Mouse (Mus musculus) CH12.LX (cell line): Measurements from ENCODE around the gene 1700067K01Rik. TPM values are rescaled to one million over a fixed set of nuclear protein-coding genes. Genes with fewer than 3 reads are reported as not detected.

Source experiments
- DNase-seq: peaks from one replicate; pipeline ENCODE4 v3.0.0-alpha.2; 2013; ENCODE audit errors: extremely low read depth
- H3K27ac ChIP-seq: 2 replicates; pipeline ENCODE4 v1.5.1; 2012; ENCODE audit warnings: low read depth, mild to moderate bottlenecking, control low read depth, moderate library complexity; ENCODE audit not compliant: insufficient read depth
- H3K27me3 ChIP-seq: replicated peaks from 2 replicates; pipeline ENCODE3; 2012; ENCODE audit warnings: inconsistent platforms
- H3K36me3 ChIP-seq, 2 experiments: replicated peaks in 1 of 2; 2 replicates each; pipeline versions ENCODE3 to v1.6.1; 2012; ENCODE audit warnings: inconsistent platforms in 1 of 2, low read length in 1 of 2, mild to moderate bottlenecking in 1 of 2, mixed read lengths in 1 of 2, moderate library complexity in 1 of 2; ENCODE audit not compliant: control insufficient read depth in 1 of 2, insufficient read depth in 1 of 2
- H3K4me1 ChIP-seq, 2 experiments: 2 replicates each; pipeline ENCODE4 v1.6.1; 2012; ENCODE audit warnings: inconsistent platforms in 1 of 2, moderate library complexity in 1 of 2; ENCODE audit not compliant: insufficient read depth in 2 of 2, control insufficient read depth in 1 of 2
- H3K4me2 ChIP-seq: 2 replicates; pipeline ENCODE4 v1.6.1; 2012; ENCODE audit warnings: low read depth, mild to moderate bottlenecking, control low read depth; ENCODE audit not compliant: poor library complexity, insufficient read depth, severe bottlenecking
- H3K4me3 ChIP-seq, 3 experiments: fragments of 150-350 bp in 1 of 3; sonication (generic) in 1 of 3; replicated peaks in 1 of 3; 2 replicates each; pipeline versions ENCODE3 to v1.5.1; 2011 to 2012; ENCODE audit warnings: low read depth in 2 of 3, low read length in 2 of 3, mild to moderate bottlenecking in 2 of 3, moderate library complexity in 2 of 3, control low read depth in 1 of 3, improper control_type of control experiment in 1 of 3, inconsistent platforms in 1 of 3, mixed read lengths in 1 of 3; ENCODE audit not compliant: poor library complexity in 1 of 3
- H3K79me2 ChIP-seq: replicated peaks from 2 replicates; pipeline ENCODE4 v1.6.1; 2012; ENCODE audit warnings: mild to moderate bottlenecking, moderate library complexity; ENCODE audit not compliant: control insufficient read depth, poor library complexity, insufficient read depth, severe bottlenecking; ENCODE audit errors: extremely low read depth
- H3K9ac ChIP-seq: 2 replicates; pipeline ENCODE4 v1.6.1; 2012; ENCODE audit warnings: low read depth, mild to moderate bottlenecking, control low read depth, moderate library complexity; ENCODE audit not compliant: insufficient read depth
- H3K9me3 ChIP-seq: replicated peaks from 2 replicates; pipeline ENCODE3; 2012; ENCODE audit warnings: low read length, inconsistent platforms, mixed read lengths
- BHLHE40 ChIP-seq: IDR thresholded peaks from 2 replicates; pipeline ENCODE4 v1.6.1; 2011; ENCODE audit warnings: mild to moderate bottlenecking, low read depth, low read length, improper control_type of control experiment
- CHD1 ChIP-seq: IDR thresholded peaks from 2 replicates; pipeline ENCODE4 v1.6.1; 2012; ENCODE audit warnings: low read depth, low read length, improper control_type of control experiment, inconsistent platforms
- CHD2 ChIP-seq: IDR thresholded peaks from 2 replicates; pipeline ENCODE4 v1.6.1; 2011; ENCODE audit warnings: low read length, improper control_type of control experiment
- CTCF ChIP-seq, 2 experiments: IDR thresholded peaks in 1 of 2; conservative IDR thresholded peaks in 1 of 2; 2 replicates each; pipeline ENCODE4 v1.5.1; 2011 to 2012; ENCODE audit warnings: low read depth in 2 of 2, low read length in 2 of 2, improper control_type of control experiment in 1 of 2, inconsistent platforms in 1 of 2, mild to moderate bottlenecking in 1 of 2, moderate library complexity in 1 of 2
- E2F4 ChIP-seq: IDR thresholded peaks from 2 replicates; pipeline ENCODE4 v1.6.1; 2011; ENCODE audit warnings: low read depth, low read length, improper control_type of control experiment; ENCODE audit not compliant: insufficient replicate concordance
- ELF1 ChIP-seq: IDR thresholded peaks from 2 replicates; pipeline ENCODE4 v1.6.1; 2014; ENCODE audit warnings: low read depth, mild to moderate bottlenecking, inconsistent platforms, low read length, improper control_type of control experiment
- EP300 ChIP-seq: IDR thresholded peaks from 2 replicates; pipeline ENCODE4 v1.6.1; 2011; ENCODE audit warnings: low read length, improper control_type of control experiment
- ETS1 ChIP-seq: conservative IDR thresholded peaks from 2 replicates; pipeline ENCODE4 v1.6.1; 2012; ENCODE audit warnings: low read depth, mild to moderate bottlenecking, inconsistent platforms, low read length, improper control_type of control experiment, moderate library complexity
- GABPA ChIP-seq: IDR thresholded peaks from 2 replicates; pipeline ENCODE4 v1.6.1; 2012; ENCODE audit warnings: low read depth, low read length, improper control_type of control experiment, inconsistent platforms; ENCODE audit not compliant: insufficient replicate concordance
- HCFC1 ChIP-seq: IDR thresholded peaks from 2 replicates; pipeline ENCODE4 v1.6.1; 2012; ENCODE audit warnings: low read depth, mild to moderate bottlenecking, inconsistent platforms, low read length, improper control_type of control experiment
- IRF4 ChIP-seq: IDR thresholded peaks from 2 replicates; pipeline ENCODE4 v1.6.1; 2014; ENCODE audit warnings: low read depth, mild to moderate bottlenecking, inconsistent platforms, low read length, improper control_type of control experiment
- JUN ChIP-seq: IDR thresholded peaks from 2 replicates; pipeline ENCODE4 v1.6.1; 2011; ENCODE audit warnings: low read depth, mild to moderate bottlenecking, low read length, improper control_type of control experiment, moderate library complexity; ENCODE audit not compliant: insufficient read depth
- JUND ChIP-seq: conservative IDR thresholded peaks from 2 replicates; pipeline ENCODE4 v1.6.1; 2011; ENCODE audit warnings: low read depth, low read length, improper control_type of control experiment
- KAT2A ChIP-seq: IDR thresholded peaks from 2 replicates; pipeline ENCODE4 v1.6.1; 2012; ENCODE audit warnings: low read length, improper control_type of control experiment, inconsistent platforms; ENCODE audit not compliant: insufficient replicate concordance
- MAFK ChIP-seq: IDR thresholded peaks from 2 replicates; pipeline ENCODE4 v1.6.1; 2011; ENCODE audit warnings: low read length, improper control_type of control experiment; ENCODE audit not compliant: insufficient replicate concordance
- MAX ChIP-seq: IDR thresholded peaks from 2 replicates; pipeline ENCODE4 v1.6.1; 2011; ENCODE audit warnings: low read length, improper control_type of control experiment
- MAZ ChIP-seq: IDR thresholded peaks from 2 replicates; pipeline ENCODE4 v1.6.1; 2012; ENCODE audit warnings: low read depth, mild to moderate bottlenecking, inconsistent platforms, low read length, improper control_type of control experiment, moderate library complexity
- MEF2A ChIP-seq: IDR thresholded peaks from 2 replicates; pipeline ENCODE4 v1.6.1; 2014; ENCODE audit warnings: low read depth, mild to moderate bottlenecking, inconsistent platforms, low read length, improper control_type of control experiment, borderline replicate concordance
- MXI1 ChIP-seq: IDR thresholded peaks from 2 replicates; pipeline ENCODE4 v1.6.1; 2011; ENCODE audit warnings: mild to moderate bottlenecking, low read depth, low read length, improper control_type of control experiment
- MYC ChIP-seq: IDR thresholded peaks from 2 replicates; pipeline ENCODE4 v1.6.1; 2011; ENCODE audit warnings: low read depth, mild to moderate bottlenecking, improper control_type of control experiment, low read length
- NELFE ChIP-seq: IDR thresholded peaks from 2 replicates; pipeline ENCODE4 v1.6.1; 2011; ENCODE audit warnings: low read depth, low read length, improper control_type of control experiment
- NRF1 ChIP-seq: IDR thresholded peaks from 2 replicates; pipeline ENCODE4 v1.6.1; 2014; ENCODE audit warnings: low read depth, mild to moderate bottlenecking, inconsistent platforms, low read length, improper control_type of control experiment, moderate library complexity
- PAX5 ChIP-seq: IDR thresholded peaks from 2 replicates; pipeline ENCODE4 v1.6.1; 2012; ENCODE audit warnings: low read length, inconsistent platforms, mixed read lengths
- POLR2A ChIP-seq: IDR thresholded peaks from 2 replicates; pipeline ENCODE4 v1.6.1; 2011; ENCODE audit warnings: low read depth, mild to moderate bottlenecking, improper control_type of control experiment, low read length
- POLR2AphosphoS2 ChIP-seq: IDR thresholded peaks from 2 replicates; pipeline ENCODE4 v1.6.1; 2011; ENCODE audit warnings: low read depth, low read length, improper control_type of control experiment
- RAD21 ChIP-seq: IDR thresholded peaks from 2 replicates; pipeline ENCODE4 v1.6.1; 2011; ENCODE audit warnings: low read depth, mild to moderate bottlenecking, low read length, improper control_type of control experiment, moderate library complexity
- RCOR1 ChIP-seq: conservative IDR thresholded peaks from 2 replicates; pipeline ENCODE4 v1.6.1; 2012; ENCODE audit warnings: low read depth, mild to moderate bottlenecking, inconsistent platforms, low read length, improper control_type of control experiment
- SIN3A ChIP-seq: IDR thresholded peaks from 2 replicates; pipeline ENCODE4 v1.6.1; 2012; ENCODE audit warnings: low read length, improper control_type of control experiment, inconsistent platforms
- SMC3 ChIP-seq: IDR thresholded peaks from 2 replicates; pipeline ENCODE4 v1.6.1; 2011; ENCODE audit warnings: low read depth, low read length, improper control_type of control experiment
- TBP ChIP-seq: conservative IDR thresholded peaks from 2 replicates; pipeline ENCODE4 v1.6.1; 2011; ENCODE audit warnings: low read depth, low read length, improper control_type of control experiment
- TCF12 ChIP-seq: IDR thresholded peaks from 2 replicates; pipeline ENCODE4 v1.6.1; 2014; ENCODE audit warnings: low read depth, mild to moderate bottlenecking, inconsistent platforms, low read length, improper control_type of control experiment
- USF1 ChIP-seq: IDR thresholded peaks from 2 replicates; pipeline ENCODE4 v1.6.1; 2014; ENCODE audit warnings: low read depth, mild to moderate bottlenecking, inconsistent platforms, low read length, improper control_type of control experiment
- USF2 ChIP-seq: conservative IDR thresholded peaks from 2 replicates; pipeline ENCODE4 v1.6.1; 2011; ENCODE audit warnings: low read depth, low read length, improper control_type of control experiment
- ZC3H11A ChIP-seq: IDR thresholded peaks from 2 replicates; pipeline ENCODE4 v1.6.1; 2012; ENCODE audit warnings: low read depth, mild to moderate bottlenecking, inconsistent platforms, low read length, improper control_type of control experiment
- ZKSCAN1 ChIP-seq: IDR thresholded peaks from 2 replicates; pipeline ENCODE4 v1.6.1; 2012; ENCODE audit warnings: low read depth, inconsistent platforms, low read length, improper control_type of control experiment, borderline replicate concordance
- ZMIZ1 ChIP-seq: IDR thresholded peaks from 2 replicates; pipeline ENCODE4 v1.6.1; 2012; ENCODE audit warnings: low read depth, mild to moderate bottlenecking, inconsistent platforms, low read length, improper control_type of control experiment
- ZNF384 ChIP-seq: IDR thresholded peaks from 2 replicates; pipeline ENCODE4 v1.6.1; 2012; ENCODE audit warnings: low read depth, low read length, improper control_type of control experiment, inconsistent platforms
- dilution Hi-C: fragments of 300-500 bp; cut with MboI; formaldehyde crosslinking; loops from 2 replicates; pipeline ENCODE4 v1.14.3; 2020; ENCODE audit warnings: low sequenced_read_pairs; ENCODE audit not compliant: extremely low pct_unique_long_range_greater_than_20kb, extremely low pct_ligation_motif_present
- in situ Hi-C: fragments of 300-500 bp; cut with MboI; formaldehyde crosslinking; loops from 3 replicates; pipeline ENCODE4 v1.14.3; 2019; ENCODE audit warnings: low sequenced_read_pairs, low pct_ligation_motif_present, low pct_unique_long_range_greater_than_20kb, mixed read lengths
- polyA plus RNA-seq: library from polyadenylated mRNA; unstranded; fragments of >175 nt; gene quantifications from 2 replicates; pipeline ENCODE4 v1.2.1, GENCODE M21; 2012; ENCODE audit warnings: low read depth; ENCODE audit not compliant: insufficient read length
- total RNA-seq, 2 experiments: library from RNA; depleted of rRNA; stranded (reverse); fragments of 300-350 nt in 1 of 2; fragments of >200 nt in 1 of 2; gene quantifications; 2 replicates each; pipeline ENCODE4 v1.2.3; 2012 to 2014

1700067K01Rik gene
- total and polyA plus RNA-seq, 3 experiments = 0.38 to 0.67 TPM; not detected in 1

DNA sequence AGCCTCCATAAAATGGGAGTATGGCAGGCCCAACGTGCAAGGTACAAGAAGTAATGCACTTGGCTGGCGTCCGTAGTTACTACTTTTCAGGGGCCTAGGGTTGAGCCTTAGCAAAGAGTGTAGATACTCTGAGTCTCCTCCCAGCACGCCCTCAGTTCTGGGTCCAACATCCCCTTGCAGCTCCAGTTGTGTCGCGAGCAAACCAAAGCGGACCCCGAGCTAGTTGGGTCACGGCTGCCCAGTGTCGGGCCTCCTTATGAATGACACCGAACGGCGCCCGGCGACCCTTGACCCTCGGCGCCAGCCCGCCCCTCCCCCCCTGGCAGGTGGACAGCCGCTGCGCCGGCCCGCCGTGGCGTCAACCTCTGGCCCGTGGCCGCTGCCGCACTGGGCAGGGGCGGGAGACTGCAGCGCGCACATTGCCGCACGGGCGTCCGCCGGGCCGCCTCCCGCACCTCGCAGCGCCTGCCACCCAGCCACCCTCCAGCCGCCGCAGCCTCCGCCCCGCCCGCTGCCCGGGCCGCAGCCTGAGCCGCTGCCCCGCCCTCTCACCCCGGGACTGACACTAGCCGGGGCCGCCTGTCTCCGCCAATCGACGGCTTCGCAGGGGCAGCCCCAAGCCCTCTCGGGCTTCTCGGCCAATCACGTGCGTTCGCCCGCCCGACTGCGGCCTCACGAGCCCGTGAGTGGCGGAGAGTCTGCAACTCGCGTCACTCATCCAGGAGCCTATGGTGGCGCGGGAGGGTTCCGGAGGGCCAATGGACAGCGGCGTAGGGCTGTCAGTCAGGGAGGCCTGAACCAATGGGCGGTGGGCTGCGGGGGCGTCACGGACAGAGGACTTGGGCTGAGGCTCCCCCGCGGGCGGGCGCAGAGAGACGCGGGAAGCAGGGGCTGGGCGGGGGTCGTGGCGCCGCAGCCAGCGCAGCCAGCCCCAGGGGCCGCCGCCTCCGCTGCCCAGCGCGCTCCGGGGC is 28.9 kb upstream of the 1700067K01Rik start, which contains the start of gene Prkaca:
Gene Prkaca (plus strand): TSS at position 844 of the 971 bp plus-strand sequence.
- H3K36me3 ChIP-seq = peaks cover 20 to 40% of the 10 kb centered on the region in 2 experiments
- H3K27ac ChIP-seq = peak within 1 kb of the TSS; percentile 7; the same call in 1 of the 2 replicates
- no peaks in the 10 kb centered on the region for H3K9me3 ChIP-seq
- peak; percentile 96 for DNase-seq
- H3K79me2 ChIP-seq = peaks cover 4% of the 10 kb centered on the region; the same call in 1 of the 2 replicates
- no peaks in the 10 kb centered on the region for H3K27me3 ChIP-seq
- dilution Hi-C loops (no loop called here), in situ Hi-C loops (no loop called here)
- peak within 1 kb of the TSS; percentile 72 for H3K9ac ChIP-seq
- H3K4me1 ChIP-seq = peaks cover 12 to 38% of the 10 kb centered on the region in 2 experiments
- peak within 1 kb of the TSS; percentile 93 for H3K4me2 ChIP-seq
- H3K4me3 ChIP-seq = peak within 1 kb of the TSS; percentile 66 to 99 (median 82)
- TF ChIP-seq KAT2A = no peak
- peak; percentile 48; the same call in 1 of the 2 replicates for TF ChIP-seq POLR2A
- TF ChIP-seq MAZ = peak; percentile 51; the same call in 1 of the 2 replicates
- peak; percentile 29; the same call in 1 of the 2 replicates for TF ChIP-seq ELF1
- no peak for TF ChIP-seq MEF2A
- no peak for TF ChIP-seq SMC3
- TF ChIP-seq USF1 = peak; percentile 54
- TF ChIP-seq JUND = no peak
- peak; percentile 89 for TF ChIP-seq MAX
- TF ChIP-seq USF2 = no peak
- no peak for TF ChIP-seq PAX5
- TF ChIP-seq POLR2AphosphoS2 = no peak
- no peak for TF ChIP-seq ZC3H11A
- TF ChIP-seq TBP = no peak
- TF ChIP-seq SIN3A = 0 out of 2 replicates have a peak, but pooled peaks have one; percentile 18
- TF ChIP-seq HCFC1 = peak; percentile 50; the same call in 1 of the 2 replicates
- no peak for TF ChIP-seq RCOR1
- TF ChIP-seq ETS1 = no peak
- TF ChIP-seq JUN = no peak
- no peak for TF ChIP-seq IRF4
- no peak for TF ChIP-seq CHD1
- no peak for TF ChIP-seq ZKSCAN1
- TF ChIP-seq MYC = no peak
- TF ChIP-seq E2F4 = no peak
- no peak for TF ChIP-seq ZMIZ1
- TF ChIP-seq RAD21 = no peak
- no peak for TF ChIP-seq EP300
- TF ChIP-seq CHD2 = peak; percentile 96
- TF ChIP-seq CTCF (conservative IDR thresholded peaks at IDR 0.05 in 1 of 2, IDR thresholded peaks at IDR 0.05 in 1 of 2; ENCODE audit: low read depth in 2 of 2, low read length in 2 of 2) = no peak
- TF ChIP-seq TCF12 = 0 out of 2 replicates have a peak, but pooled peaks have one; percentile 12
- 0 out of 2 replicates have a peak, but pooled peaks have one; percentile 10 for TF ChIP-seq NELFE
- no peak for TF ChIP-seq MAFK
- TF ChIP-seq NRF1 = 0 out of 2 replicates have a peak, but pooled peaks have one; percentile 51
- peak; percentile 56; the same call in 1 of the 2 replicates for TF ChIP-seq MXI1
- peak; percentile 64 for TF ChIP-seq BHLHE40
- no peak for TF ChIP-seq GABPA
- TF ChIP-seq ZNF384 = no peak
